21 mouse cellular contexts compared by ENCODE assay signal in genomic region chr14:13547746-13548145, GRCm38 (mm10).
DNase-seq lines count a peak whose midpoint lies in the region; ATAC-seq lines count a peak whose summit lies in the region.
"Had no signal": no experiment of that assay in that cellular context is flagged by ENCODE, and none has a peak within 500 bp of the region (broad histone marks: within the 10 kb centered on the region; RNA-seq: fewer than 3 reads in every experiment).

No protein-coding gene starts in this region.

- no peak for DNase-seq in frontal cortex, postnatal 14 days (ENCODE audit: low spot score in 2 of 2)
- DNase-seq in brain, adult 2 months (ENCODE audit: low read depth, low spot score): peak; percentile 52
- DNase-seq in gonadal fat pad, adult 2 months (ENCODE audit: low read depth): peak; percentile 1
- DNase-seq in telencephalon, adult 2 months (ENCODE audit: low read depth, low spot score): peak; percentile 43
- no peak for DNase-seq in retina, embryonic 14.5 days (ENCODE audit: low spot score)
- DNase-seq in gastrocnemius, adult 18-20 months (ENCODE audit: low spot score): no peak
- no peak for DNase-seq in lung, postnatal 25 days (ENCODE audit: low spot score)
- DNase-seq: adrenal gland, adult 2 months; adrenal gland, adult 8-10 months; adrenal gland, postnatal 10 days; adrenal gland, postnatal 14 days; adrenal gland, postnatal 25 days; adrenal gland, postnatal 36 days; B cell, adult 2 months; cerebellum, adult 11 months; cerebellum, adult 11-12 months; cerebellum, adult 18-20 months had no signal

- peak; percentile 83 for ATAC-seq in frontal cortex, adult (ENCODE audit: low TSS enrichment)
- ATAC-seq: activated CD4-positive, CD25-positive, alpha-beta regulatory T cell, adult 4 months; CD4-positive, CD25-positive, alpha-beta regulatory T cell, adult 4 months; Patski had no signal

Comparison
In these comparisons a context has a peak if more than half of its experiments do, and no peak if none do; other contexts are left out.
1. DNase-seq: peak in brain, adult 2 months (single experiment), gonadal fat pad, adult 2 months (single experiment) and telencephalon, adult 2 months (single experiment); none in frontal cortex, postnatal 14 days (0 of 2), retina, embryonic 14.5 days (single experiment), gastrocnemius, adult 18-20 months (single experiment) and lung, postnatal 25 days (single experiment).